25 mouse cellular contexts compared by ENCODE assay signal in the genomic region with DNA sequence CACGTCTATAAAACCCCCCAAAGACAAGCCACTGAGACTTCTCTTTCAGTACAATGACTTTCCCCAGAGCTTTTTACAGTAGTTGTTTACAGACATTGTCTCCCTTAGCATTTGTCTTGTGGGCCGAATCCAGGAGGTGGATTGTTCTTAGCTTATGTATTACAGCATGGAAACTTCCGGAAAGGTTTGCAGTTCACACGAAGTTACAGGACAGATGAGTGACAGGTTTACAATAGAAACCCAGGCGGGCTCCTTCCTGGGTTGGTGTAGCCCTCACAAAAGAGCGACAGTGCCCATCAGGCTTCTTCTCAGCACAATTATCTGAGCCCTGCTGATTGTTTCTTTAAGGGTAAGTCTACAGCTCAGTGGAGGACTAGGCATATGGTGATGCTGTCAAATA.
DNase-seq lines count a peak whose midpoint lies in the region; ATAC-seq and TF ChIP-seq lines count a peak whose summit lies in the region.
"Had no signal": no experiment of that assay in that cellular context is flagged by ENCODE, and none has a peak within 500 bp of the region (broad histone marks: within the 10 kb centered on the region; RNA-seq: fewer than 3 reads in every experiment).

No protein-coding gene starts in this region.

- H3K27ac ChIP-seq in heart, embryonic 12.5 days (ENCODE audit: poor library complexity, severe bottlenecking) = no peak overlapping the region
- H3K27ac ChIP-seq in lung, embryonic 15.5 days = 0 out of 2 replicates have a peak overlapping the region, but pooled peaks have one; percentile 5
- H3K27ac ChIP-seq: embryonic facial prominence, embryonic 13.5 days; embryonic facial prominence, embryonic 15.5 days; forebrain, embryonic 10.5 days; forebrain, embryonic 12.5 days; forebrain, embryonic 15.5 days had no signal

- no peak overlapping the region for H3K4me3 ChIP-seq in heart, embryonic 12.5 days
- no peak overlapping the region for H3K4me3 ChIP-seq in lung, embryonic 15.5 days
- no peak overlapping the region for H3K4me3 ChIP-seq in lung, adult 2 months (replicated peaks; ENCODE audit: extremely low read depth, low read depth, low read length)
- H3K4me3 ChIP-seq: embryonic facial prominence, embryonic 13.5 days; embryonic facial prominence, embryonic 15.5 days; erythroblast, embryonic 14.5 days; forebrain, embryonic 10.5 days; forebrain, embryonic 12.5 days; forebrain, embryonic 15.5 days had no signal

- peak; percentile 65 for DNase-seq in heart, adult 11 months
- no peak for DNase-seq in lung, postnatal 36 days
- peak; percentile 50 for DNase-seq in lung, postnatal 10 days
- no peak for DNase-seq in lung, adult 2 months
- DNase-seq: adrenal gland, adult 2 months; adrenal gland, postnatal 10 days; adrenal gland, postnatal 25 days; B cell, adult 2 months; cerebellum, adult 11 months; cerebellum, adult 18-20 months; cerebellum, adult 8-10 months; cerebellum, adult 9-11 months; cerebellum, postnatal 14 days; cerebellum, postnatal 36 days; embryo, embryonic 11 days; forebrain, postnatal 0 days had no signal

- no peak for TF ChIP-seq CTCF in lung, adult 2 months (IDR thresholded peaks at IDR 0.05; ENCODE audit: insufficient read depth, low read length)

- H3K9me3 ChIP-seq in heart, embryonic 12.5 days (replicated peaks) = no peaks in the 10 kb centered on the region
- no peaks in the 10 kb centered on the region for H3K9me3 ChIP-seq in lung, embryonic 15.5 days
- H3K9me3 ChIP-seq: embryonic facial prominence, embryonic 13.5 days; embryonic facial prominence, embryonic 15.5 days; forebrain, embryonic 10.5 days; forebrain, embryonic 12.5 days; forebrain, embryonic 15.5 days had no signal

- no peak overlapping the region for H3K9ac ChIP-seq in heart, embryonic 12.5 days
- H3K9ac ChIP-seq in lung, embryonic 15.5 days = no peak overlapping the region
- H3K9ac ChIP-seq: embryonic facial prominence, embryonic 13.5 days; embryonic facial prominence, embryonic 15.5 days; forebrain, embryonic 12.5 days; forebrain, embryonic 15.5 days; forebrain, postnatal 0 days had no signal

- ATAC-seq in heart, embryonic 12.5 days (ENCODE audit: insufficient number of reproducible peaks, low FRiP score) = no peak
- no peak for ATAC-seq in lung, embryonic 15.5 days (ENCODE audit: borderline replicate concordance, extremely low read depth, low FRiP score, low TSS enrichment)
- ATAC-seq: CD4-positive, CD25-positive, alpha-beta regulatory T cell, adult 4 months; forebrain, embryonic 15.5 days; forebrain, postnatal 0 days had no signal

- H3K36me3 ChIP-seq in heart, embryonic 12.5 days = no peaks in the 10 kb centered on the region
- H3K36me3 ChIP-seq in lung, embryonic 15.5 days = no peaks in the 10 kb centered on the region
- H3K36me3 ChIP-seq: embryonic facial prominence, embryonic 13.5 days; embryonic facial prominence, embryonic 15.5 days; forebrain, embryonic 10.5 days; forebrain, embryonic 12.5 days; forebrain, embryonic 15.5 days had no signal

- H3K27me3 ChIP-seq in heart, embryonic 12.5 days (replicated peaks) = 0 out of 2 replicates have a peak, but pooled peaks cover 4% of the 10 kb centered on the region
- no peaks in the 10 kb centered on the region for H3K27me3 ChIP-seq in lung, embryonic 15.5 days
- H3K27me3 ChIP-seq: embryonic facial prominence, embryonic 13.5 days; embryonic facial prominence, embryonic 15.5 days; forebrain, embryonic 12.5 days; forebrain, embryonic 15.5 days had no signal

- TF ChIP-seq POLR2A in lung, adult 2 months (IDR thresholded peaks at IDR 0.05; ENCODE audit: borderline replicate concordance, extremely low read depth, low read depth, low read length) = no peak

- no peak overlapping the region for H3K4me2 ChIP-seq in heart, embryonic 12.5 days
- no peak overlapping the region for H3K4me2 ChIP-seq in lung, embryonic 15.5 days
- H3K4me2 ChIP-seq: embryonic facial prominence, embryonic 13.5 days; embryonic facial prominence, embryonic 15.5 days; forebrain, embryonic 12.5 days; forebrain, embryonic 15.5 days had no signal

- 63% methylated on average over 6 of the region's 6 CpGs for WGBS in heart, embryonic 12.5 days
- 60% methylated on average over 6 of the region's 6 CpGs for WGBS in lung, embryonic 15.5 days
- 54% methylated on average over 6 of the region's 6 CpGs for WGBS in lung, adult 2 months

- H3K4me1 ChIP-seq in heart, embryonic 12.5 days (replicated peaks) = peaks cover 18% of the 10 kb centered on the region
- peaks cover 22% of the 10 kb centered on the region for H3K4me1 ChIP-seq in lung, embryonic 15.5 days
- no peaks in the 10 kb centered on the region; the same call in none of the 2 replicates for H3K4me1 ChIP-seq in lung, adult 2 months (ENCODE audit: control insufficient read depth, insufficient read depth, low read length)

Comparison
In these comparisons a context has a peak if more than half of its experiments do, and no peak if none do; other contexts are left out.
1. DNase-seq: peak in heart, adult 11 months (single experiment) and lung, postnatal 10 days (single experiment); none in lung, postnatal 36 days (single experiment) and lung, adult 2 months (single experiment).